Mouse (Mus musculus) testis, adult 2 months (tissue): Measurements from ENCODE around the gene Adamts3. TPM values are rescaled to one million over a fixed set of nuclear protein-coding genes. Genes with fewer than 3 reads are reported as not detected.

ENCODE experiments used
- H3K27ac ChIP-seq: fragments of 200-500 bp; 2 replicates; pipeline ENCODE4 v1.5.1; 2012; ENCODE audit warnings: low read depth, low read length; ENCODE audit not compliant: control insufficient read depth, insufficient read depth
- H3K27me3 ChIP-seq: fragments of 200-500 bp; 2 replicates; pipeline ENCODE4 v1.6.1; 2012; ENCODE audit warnings: mild to moderate bottlenecking, low read length, moderate library complexity; ENCODE audit not compliant: control insufficient read depth, insufficient read depth
- H3K36me3 ChIP-seq: fragments of 200-500 bp; 2 replicates; pipeline ENCODE4 v1.6.1; 2012; ENCODE audit warnings: mild to moderate bottlenecking, low read length; ENCODE audit not compliant: control insufficient read depth, insufficient read depth
- H3K4me1 ChIP-seq: fragments of 200-500 bp; 2 replicates; pipeline ENCODE4 v1.6.1; 2012; ENCODE audit warnings: low read length; ENCODE audit not compliant: control insufficient read depth, insufficient read depth
- H3K4me3 ChIP-seq: fragments of 200-500 bp; 2 replicates; pipeline ENCODE4 v1.5.1; 2012; ENCODE audit warnings: low read depth, mild to moderate bottlenecking, low read length, moderate library complexity, mixed read lengths; ENCODE audit not compliant: control insufficient read depth
- CTCF ChIP-seq: fragments of 200-500 bp; IDR thresholded peaks from 2 replicates; pipeline ENCODE4 v1.5.1; 2012; ENCODE audit warnings: low read depth, mild to moderate bottlenecking, inconsistent platforms, low read length, moderate library complexity; ENCODE audit not compliant: control insufficient read depth, insufficient read depth, insufficient replicate concordance
- POLR2A ChIP-seq: fragments of 200-500 bp; IDR thresholded peaks from 2 replicates; pipeline ENCODE4 v1.6.1; 2012; ENCODE audit warnings: low read depth, mild to moderate bottlenecking, inconsistent platforms, low read length, moderate library complexity; ENCODE audit not compliant: control insufficient read depth
- polyA plus RNA-seq: library from polyadenylated mRNA; depleted of rRNA; stranded (reverse); fragments of >200 nt; gene quantifications from 2 replicates; pipeline ENCODE4 v1.2.3, GENCODE M21; 2012

Adamts3 gene
- polyA plus RNA-seq, 1 experiment: 0.81 TPM

- H3K36me3 ChIP-seq: no peaks in the 10 kb centered on the region
- H3K4me3 ChIP-seq: no peak overlapping the region
- no peaks in the 10 kb centered on the region for H3K27me3 ChIP-seq
- no peak overlapping the region for H3K27ac ChIP-seq
- no peaks in the 10 kb centered on the region for H3K4me1 ChIP-seq
- TF ChIP-seq POLR2A (no peak), CTCF (no peak)
These were observed 148.4 kb downstream of the Adamts3 start for GRCm38 (mm10) chr5:89734759-89735158.

GRCm38 (mm10) chr5:89730411-89730810 lies 152.7 kb downstream of the Adamts3 start:
- TF ChIP-seq CTCF (no peak), POLR2A (no peak)
- Histone ChIP-seq H3K36me3 (no peaks in the 10 kb centered on the region), H3K27ac (no peak overlapping the region), H3K4me3 (no peak overlapping the region), H3K4me1 (no peaks in the 10 kb centered on the region), H3K27me3 (no peaks in the 10 kb centered on the region)

- Histone ChIP-seq H3K27me3 (no peaks in the 10 kb centered on the region), H3K27ac (no peak overlapping the region), H3K4me1 (no peaks in the 10 kb centered on the region), H3K4me3 (no peak overlapping the region), H3K36me3 (no peaks in the 10 kb centered on the region)
- TF ChIP-seq POLR2A (no peak), CTCF (no peak)
These were observed 155.0 kb downstream of the Adamts3 start for GRCm38 (mm10) chr5:89728117-89728516.

GRCm38 (mm10) chr5:89727497-89728057 lies 155.6 kb downstream of the Adamts3 start:
- H3K4me1 ChIP-seq: no peaks in the 10 kb centered on the region
- TF ChIP-seq CTCF (no peak), POLR2A (no peak)
- H3K36me3 ChIP-seq: no peaks in the 10 kb centered on the region
- no peaks in the 10 kb centered on the region for H3K27me3 ChIP-seq
- no peak overlapping the region for H3K4me3 ChIP-seq
- no peak overlapping the region for H3K27ac ChIP-seq

GRCm38 (mm10) chr5:89714552-89714951 lies 168.6 kb downstream of the Adamts3 start:
- H3K27ac ChIP-seq: no peak overlapping the region
- no peaks in the 10 kb centered on the region for H3K27me3 ChIP-seq
- TF ChIP-seq CTCF (no peak), POLR2A (no peak)
- no peak overlapping the region for H3K4me3 ChIP-seq
- no peaks in the 10 kb centered on the region for H3K36me3 ChIP-seq
- no peaks in the 10 kb centered on the region for H3K4me1 ChIP-seq

GRCm38 (mm10) chr5:89711116-89711859 lies 171.8 kb downstream of the Adamts3 start:
- H3K4me3 ChIP-seq: no peak overlapping the region
- H3K36me3 ChIP-seq: no peaks in the 10 kb centered on the region
- TF ChIP-seq CTCF: no peak
- TF ChIP-seq POLR2A: no peak
- H3K27me3 ChIP-seq: no peaks in the 10 kb centered on the region
- no peak overlapping the region for H3K27ac ChIP-seq
- no peaks in the 10 kb centered on the region for H3K4me1 ChIP-seq

DNA sequence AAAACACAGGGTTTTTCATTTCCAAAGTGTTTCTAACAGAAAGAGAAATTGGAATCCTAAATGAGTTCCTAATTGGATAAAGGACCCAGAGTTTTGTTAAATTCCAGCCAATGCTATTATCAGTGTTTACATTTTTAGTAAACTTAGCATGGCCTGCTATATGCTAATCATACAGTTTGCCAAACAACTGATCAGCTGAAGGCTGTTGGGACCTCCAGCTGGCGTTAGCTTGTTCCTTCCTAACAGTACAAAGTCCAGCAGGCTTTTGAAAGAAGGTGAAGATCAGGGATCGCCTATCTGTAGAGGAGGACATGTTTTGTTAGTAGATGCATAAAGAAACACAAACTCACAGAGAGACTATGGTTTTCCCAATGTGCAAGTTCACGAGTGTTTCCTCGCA lies 173.7 kb downstream of the Adamts3 start:
- H3K4me1 ChIP-seq: no peaks in the 10 kb centered on the region
- TF ChIP-seq POLR2A (no peak), CTCF (no peak)
- H3K27ac ChIP-seq: no peak overlapping the region
- no peak overlapping the region for H3K4me3 ChIP-seq
- H3K36me3 ChIP-seq: no peaks in the 10 kb centered on the region
- no peaks in the 10 kb centered on the region for H3K27me3 ChIP-seq
